Mouse (Mus musculus): ENCODE results near the gene Clk1.

DNA sequence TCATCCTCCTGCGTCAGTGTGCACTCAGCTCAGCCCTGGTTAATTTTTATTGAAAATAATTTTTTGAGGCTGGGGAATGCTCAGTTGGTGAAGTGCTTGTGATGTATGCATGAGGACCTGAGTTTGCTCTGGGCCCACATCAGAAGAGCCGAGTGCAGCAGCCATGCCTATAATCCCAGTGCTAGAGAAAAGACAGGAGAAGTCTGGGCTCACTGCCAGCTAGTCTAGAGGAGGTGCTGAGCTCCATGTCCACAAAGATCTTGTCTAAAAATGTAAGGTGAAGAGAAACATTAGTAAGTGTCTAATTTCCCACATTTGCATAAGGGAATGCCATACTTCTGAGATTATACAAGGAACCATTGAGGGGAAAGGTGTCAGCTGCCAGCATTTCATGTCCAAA lies 35.0 kb upstream of the Clk1 start:
- TF ChIP-seq CTCF (IDR thresholded peaks at IDR 0.05; ENCODE audit: insufficient read depth, low read depth, low read length) = no peak
- no peak for TF ChIP-seq POLR2A (IDR thresholded peaks at IDR 0.05; ENCODE audit: insufficient read depth, low read depth, low read length)

All from olfactory bulb, adult 2 months (tissue).